Mouse (Mus musculus): ENCODE results near the gene Ubac2. TPM values are rescaled to one million over a fixed set of nuclear protein-coding genes. Genes with fewer than 3 reads are reported as not detected.

The Ubac2 gene
- polyA plus RNA-seq, 1 experiment: 102 TPM

DNA sequence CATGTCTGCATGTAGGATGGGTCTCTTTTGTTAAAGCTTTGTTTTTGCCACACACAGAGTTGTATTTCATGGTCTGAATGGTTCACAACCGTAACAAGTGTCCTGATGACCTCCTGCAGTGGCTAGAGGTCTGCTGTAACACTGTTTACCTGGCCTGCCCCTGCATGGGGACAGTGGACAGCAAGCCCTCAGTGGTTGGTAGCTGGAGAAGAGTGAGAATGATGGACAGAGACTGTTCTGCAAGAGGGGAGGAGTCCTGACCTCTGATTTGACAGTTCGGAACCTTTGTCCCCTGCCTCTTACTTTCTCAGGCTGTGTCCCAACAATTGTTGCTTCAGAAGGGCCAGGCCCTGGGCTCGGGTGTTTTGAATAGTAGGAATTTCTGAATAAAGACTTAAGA is 39.8 kb downstream of the Ubac2 start:
- no peak for TF ChIP-seq POLR2A (IDR thresholded peaks at IDR 0.05; ENCODE audit: control insufficient read depth, extremely low read depth, insufficient read depth, low read length, poor library complexity)
- no peak for TF ChIP-seq CTCF (IDR thresholded peaks at IDR 0.05; ENCODE audit: borderline replicate concordance, control insufficient read depth, extremely low read depth, insufficient read depth, low read length, poor library complexity)
- 92% methylated on average over 3 of the region's 3 CpGs for WGBS
- Histone ChIP-seq H3K36me3 (ENCODE audit: control insufficient read depth, insufficient read depth, low read length) (no peaks in the 10 kb centered on the region), H3K4me1 (replicated peaks; ENCODE audit: control insufficient read depth, insufficient read depth, low read length) (peaks cover 16% of the 10 kb centered on the region), H3K27me3 (ENCODE audit: control insufficient read depth, insufficient read depth, low read length) (no peaks in the 10 kb centered on the region), H3K4me3 (ENCODE audit: control insufficient read depth, insufficient read depth, low read length) (no peak overlapping the region), H3K27ac (ENCODE audit: control insufficient read depth, insufficient read depth, low read length) (no peak overlapping the region)
- no peak for DNase-seq

DNA sequence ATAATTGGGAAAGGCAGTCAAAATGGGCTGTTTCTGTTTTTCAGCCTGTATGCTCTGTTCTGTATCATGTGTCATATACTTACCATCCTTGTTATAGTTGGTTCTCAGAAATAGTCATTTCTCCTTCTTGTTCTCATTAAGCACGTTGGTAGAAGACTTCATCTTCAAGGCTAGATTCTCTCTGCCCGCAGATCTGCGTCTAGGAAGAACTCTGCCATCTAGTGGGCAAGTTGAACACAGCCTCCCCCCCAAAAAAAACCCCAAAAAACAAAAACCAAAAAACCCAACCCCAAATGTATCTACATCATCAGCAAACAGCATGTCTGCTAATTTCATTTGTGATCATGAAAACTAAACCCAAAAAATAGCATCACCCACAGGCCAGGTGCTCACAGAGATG is 41.3 kb downstream of the Ubac2 start:
- peaks cover 16% of the 10 kb centered on the region for H3K4me1 ChIP-seq (replicated peaks; ENCODE audit: control insufficient read depth, insufficient read depth, low read length)
- no peak for DNase-seq
- H3K4me3 ChIP-seq (ENCODE audit: control insufficient read depth, insufficient read depth, low read length): no peak overlapping the region
- H3K36me3 ChIP-seq (ENCODE audit: control insufficient read depth, insufficient read depth, low read length): no peaks in the 10 kb centered on the region
- no peak overlapping the region for H3K27ac ChIP-seq (ENCODE audit: control insufficient read depth, insufficient read depth, low read length)
- TF ChIP-seq POLR2A (IDR thresholded peaks at IDR 0.05; ENCODE audit: control insufficient read depth, extremely low read depth, insufficient read depth, low read length, poor library complexity): no peak
- TF ChIP-seq CTCF (IDR thresholded peaks at IDR 0.05; ENCODE audit: borderline replicate concordance, control insufficient read depth, extremely low read depth, insufficient read depth, low read length, poor library complexity): no peak
- no peaks in the 10 kb centered on the region for H3K27me3 ChIP-seq (ENCODE audit: control insufficient read depth, insufficient read depth, low read length)
- WGBS: 2% methylated on average over 3 of the region's 3 CpGs

DNA sequence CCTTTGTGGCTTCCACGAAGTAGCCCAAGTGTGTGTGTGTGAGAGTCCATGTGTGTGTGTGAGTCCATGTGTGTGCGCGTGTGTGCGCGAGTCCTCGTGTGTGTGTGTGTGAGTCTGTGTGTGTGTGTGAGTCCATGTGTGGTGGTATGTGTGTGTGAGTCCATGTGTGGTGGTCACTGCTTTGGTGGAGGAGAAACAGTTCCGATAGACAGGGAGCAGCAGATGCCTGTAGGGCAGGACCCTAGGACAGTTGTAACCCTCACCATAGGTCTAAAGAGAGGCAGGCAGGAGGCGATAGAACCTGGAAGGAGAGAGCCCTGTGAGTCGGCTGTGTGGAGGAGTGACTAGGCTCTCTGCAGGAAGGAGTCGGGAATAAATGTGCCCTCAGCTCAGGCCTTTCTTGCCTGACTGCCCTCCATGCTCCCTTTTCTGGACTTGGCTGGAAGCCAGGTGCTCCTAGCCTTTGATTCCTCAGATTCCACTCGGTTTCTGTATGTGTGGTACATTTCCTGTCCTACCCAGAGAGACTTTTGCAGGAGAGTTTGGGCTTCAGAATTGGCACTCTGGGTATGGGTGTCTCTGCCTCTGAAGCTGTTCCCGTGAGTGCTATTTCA is 42.2 kb downstream of the Ubac2 start:
- Histone ChIP-seq H3K27me3 (ENCODE audit: control insufficient read depth, insufficient read depth, low read length) (no peaks in the 10 kb centered on the region), H3K27ac (ENCODE audit: control insufficient read depth, insufficient read depth, low read length) (no peak overlapping the region), H3K36me3 (ENCODE audit: control insufficient read depth, insufficient read depth, low read length) (no peaks in the 10 kb centered on the region), H3K4me1 (replicated peaks; ENCODE audit: control insufficient read depth, insufficient read depth, low read length) (peaks cover 14% of the 10 kb centered on the region), H3K4me3 (ENCODE audit: control insufficient read depth, insufficient read depth, low read length) (no peak overlapping the region)
- no peak for TF ChIP-seq CTCF (IDR thresholded peaks at IDR 0.05; ENCODE audit: borderline replicate concordance, control insufficient read depth, extremely low read depth, insufficient read depth, low read length, poor library complexity)
- no peak for TF ChIP-seq POLR2A (IDR thresholded peaks at IDR 0.05; ENCODE audit: control insufficient read depth, extremely low read depth, insufficient read depth, low read length, poor library complexity)
- DNase-seq: no peak
- WGBS: 95% methylated on average over 12 of the region's 12 CpGs

DNA sequence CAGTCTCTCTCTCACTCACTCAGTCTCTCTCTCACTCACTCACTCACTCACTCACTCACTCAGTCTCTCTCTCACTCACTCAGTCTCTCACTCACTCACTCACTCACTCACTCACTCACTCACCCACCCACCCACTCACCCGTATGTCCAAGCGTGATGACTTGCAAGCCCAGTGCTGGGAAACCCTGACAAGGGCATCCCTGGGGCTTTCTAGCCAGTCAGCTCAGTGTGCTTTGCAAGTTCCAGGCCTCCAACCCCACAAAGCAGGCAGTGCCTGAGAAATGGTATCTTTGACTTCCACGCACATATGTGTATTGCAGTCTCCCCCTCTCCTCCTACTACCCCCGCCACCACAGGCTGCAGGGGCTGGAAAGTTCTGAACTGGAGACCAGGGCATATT is 43.6 kb downstream of the Ubac2 start:
- no peaks in the 10 kb centered on the region for H3K27me3 ChIP-seq (ENCODE audit: control insufficient read depth, insufficient read depth, low read length)
- no peak for DNase-seq
- peaks cover 6% of the 10 kb centered on the region for H3K4me1 ChIP-seq (replicated peaks; ENCODE audit: control insufficient read depth, insufficient read depth, low read length)
- WGBS: 94% methylated on average over 4 of the region's 4 CpGs
- H3K27ac ChIP-seq (ENCODE audit: control insufficient read depth, insufficient read depth, low read length): no peak overlapping the region
- H3K36me3 ChIP-seq (ENCODE audit: control insufficient read depth, insufficient read depth, low read length): no peaks in the 10 kb centered on the region
- no peak overlapping the region for H3K4me3 ChIP-seq (ENCODE audit: control insufficient read depth, insufficient read depth, low read length)
- no peak for TF ChIP-seq CTCF (IDR thresholded peaks at IDR 0.05; ENCODE audit: borderline replicate concordance, control insufficient read depth, extremely low read depth, insufficient read depth, low read length, poor library complexity)
- TF ChIP-seq POLR2A (IDR thresholded peaks at IDR 0.05; ENCODE audit: control insufficient read depth, extremely low read depth, insufficient read depth, low read length, poor library complexity): no peak

DNA sequence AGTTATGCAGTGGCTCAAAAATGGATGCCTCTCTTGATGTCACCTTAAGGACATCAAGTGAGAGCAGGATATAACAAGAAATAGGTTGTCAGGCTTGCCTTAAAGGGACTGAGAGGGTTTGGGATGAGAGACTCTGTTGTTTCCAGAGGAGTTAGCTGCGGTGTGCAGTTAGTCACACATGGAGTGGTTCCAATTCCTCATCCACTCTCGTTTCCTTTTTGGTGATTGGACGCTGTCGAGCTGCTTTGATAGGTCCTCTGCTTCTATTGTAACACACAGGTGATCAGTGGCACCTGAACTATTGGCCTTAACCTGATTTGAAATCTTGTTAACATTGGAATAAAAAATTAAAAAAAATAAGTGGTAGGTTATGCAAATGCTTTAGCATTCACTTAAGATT is 44.3 kb downstream of the Ubac2 start:
- no peak overlapping the region for H3K27ac ChIP-seq (ENCODE audit: control insufficient read depth, insufficient read depth, low read length)
- no peaks in the 10 kb centered on the region for H3K27me3 ChIP-seq (ENCODE audit: control insufficient read depth, insufficient read depth, low read length)
- no peaks in the 10 kb centered on the region for H3K4me1 ChIP-seq (replicated peaks; ENCODE audit: control insufficient read depth, insufficient read depth, low read length)
- no peaks in the 10 kb centered on the region for H3K36me3 ChIP-seq (ENCODE audit: control insufficient read depth, insufficient read depth, low read length)
- TF ChIP-seq CTCF (IDR thresholded peaks at IDR 0.05; ENCODE audit: borderline replicate concordance, control insufficient read depth, extremely low read depth, insufficient read depth, low read length, poor library complexity): no peak
- no peak for TF ChIP-seq POLR2A (IDR thresholded peaks at IDR 0.05; ENCODE audit: control insufficient read depth, extremely low read depth, insufficient read depth, low read length, poor library complexity)
- H3K4me3 ChIP-seq (ENCODE audit: control insufficient read depth, insufficient read depth, low read length): no peak overlapping the region
- DNase-seq: no peak
- WGBS: 92% methylated on average over 4 of the region's 4 CpGs

DNA sequence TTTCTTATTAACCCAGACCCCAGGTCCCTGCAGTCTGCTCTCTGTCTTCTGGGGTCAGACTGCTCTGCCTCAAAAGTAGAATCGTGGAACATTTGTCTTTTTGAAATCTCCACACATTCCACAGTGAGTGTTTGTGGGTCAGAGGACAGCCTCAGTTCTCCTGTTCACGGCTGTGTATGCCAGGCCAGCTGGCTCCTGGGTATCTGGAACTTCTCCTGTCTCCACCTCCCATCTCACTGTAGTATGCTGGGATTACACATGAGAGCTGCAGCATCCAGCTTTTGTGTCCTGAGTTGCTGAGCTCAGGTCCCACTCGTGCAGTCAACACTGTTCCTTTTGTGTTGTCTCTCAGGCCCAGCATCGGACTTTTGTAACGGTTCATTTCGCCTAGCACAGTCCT is 46.5 kb downstream of the Ubac2 start:
- H3K36me3 ChIP-seq (ENCODE audit: control insufficient read depth, insufficient read depth, low read length): no peaks in the 10 kb centered on the region
- H3K27ac ChIP-seq (ENCODE audit: control insufficient read depth, insufficient read depth, low read length): no peak overlapping the region
- TF ChIP-seq CTCF (IDR thresholded peaks at IDR 0.05; ENCODE audit: borderline replicate concordance, control insufficient read depth, extremely low read depth, insufficient read depth, low read length, poor library complexity) (no peak), POLR2A (IDR thresholded peaks at IDR 0.05; ENCODE audit: control insufficient read depth, extremely low read depth, insufficient read depth, low read length, poor library complexity) (no peak)
- H3K4me3 ChIP-seq (ENCODE audit: control insufficient read depth, insufficient read depth, low read length): no peak overlapping the region
- no peaks in the 10 kb centered on the region for H3K27me3 ChIP-seq (ENCODE audit: control insufficient read depth, insufficient read depth, low read length)
- DNase-seq: no peak
- 94% methylated on average over 6 of the region's 6 CpGs for WGBS
- H3K4me1 ChIP-seq (replicated peaks; ENCODE audit: control insufficient read depth, insufficient read depth, low read length): peaks cover 6% of the 10 kb centered on the region

DNA sequence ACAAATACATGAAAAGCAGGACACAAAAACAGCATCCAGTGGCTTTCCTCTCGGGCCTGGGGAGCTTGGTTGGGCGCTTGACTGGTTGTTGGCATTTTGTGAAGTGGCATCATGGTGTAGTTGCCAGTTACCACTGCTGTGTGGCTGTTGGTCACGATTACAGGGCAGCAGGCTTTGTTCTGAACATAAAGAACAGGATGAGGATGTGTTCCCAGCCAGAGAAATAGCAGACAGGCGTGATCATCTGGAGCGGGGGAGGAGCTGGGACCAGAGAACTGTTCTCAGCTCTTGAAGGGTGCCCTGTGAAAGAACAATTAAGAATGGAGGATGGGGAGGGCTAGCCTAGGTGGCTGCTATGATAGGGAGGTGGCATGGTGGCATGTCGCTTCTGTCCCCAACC is 48.5 kb downstream of the Ubac2 start:
- DNase-seq: no peak
- H3K27ac ChIP-seq (ENCODE audit: control insufficient read depth, insufficient read depth, low read length): no peak overlapping the region
- no peak overlapping the region for H3K4me3 ChIP-seq (ENCODE audit: control insufficient read depth, insufficient read depth, low read length)
- no peak for TF ChIP-seq POLR2A (IDR thresholded peaks at IDR 0.05; ENCODE audit: control insufficient read depth, extremely low read depth, insufficient read depth, low read length, poor library complexity)
- no peak for TF ChIP-seq CTCF (IDR thresholded peaks at IDR 0.05; ENCODE audit: borderline replicate concordance, control insufficient read depth, extremely low read depth, insufficient read depth, low read length, poor library complexity)
- peaks cover 15% of the 10 kb centered on the region for H3K4me1 ChIP-seq (replicated peaks; ENCODE audit: control insufficient read depth, insufficient read depth, low read length)
- H3K27me3 ChIP-seq (ENCODE audit: control insufficient read depth, insufficient read depth, low read length): no peaks in the 10 kb centered on the region
- no peaks in the 10 kb centered on the region for H3K36me3 ChIP-seq (ENCODE audit: control insufficient read depth, insufficient read depth, low read length)
- 90% methylated on average over 6 of the region's 6 CpGs for WGBS

Data from thymus, adult 2 months (tissue).